Mouse (Mus musculus) monocyte, adult 2 months (primary cell): Measurements from ENCODE around the gene Ap1m2.
"Not testable (repeated sequence)": the region's sequence is repeated elsewhere in the genome, so short reads cannot be mapped to it uniquely, and the experiment has no call there.

ENCODE experiments used
- DNase-seq, 2 experiments: peaks; one replicate each; pipeline ENCODE4 v3.0.0; 2022; ENCODE audit warnings: low spot score in 2 of 2, low read depth in 1 of 2

Ap1m2 gene

GRCm38 (mm10) chr9:21328041-21328440, 15.9 kb upstream of the Ap1m2 start:
- no peak for DNase-seq

DNA sequence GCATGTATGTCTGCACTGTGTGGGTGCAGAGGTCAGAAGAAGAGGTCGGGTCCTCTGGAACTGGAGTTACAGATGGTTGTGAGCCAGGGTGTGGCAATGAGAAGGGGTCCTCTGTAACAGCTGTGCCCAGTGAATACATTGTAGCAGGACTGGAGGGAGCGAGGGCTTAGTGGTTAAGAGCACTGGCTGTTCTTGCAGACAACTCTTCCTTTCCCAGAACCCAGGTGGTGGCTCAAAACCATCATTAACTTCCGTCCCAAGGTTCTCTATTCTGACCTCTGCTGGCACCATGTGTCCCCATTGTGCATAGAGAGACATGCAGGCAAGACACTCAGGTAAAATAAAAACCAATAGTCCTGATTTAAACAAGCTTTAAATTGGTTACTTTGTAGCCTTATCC, 15.4 kb upstream of the Ap1m2 start:
- DNase-seq, result no peak

DNA sequence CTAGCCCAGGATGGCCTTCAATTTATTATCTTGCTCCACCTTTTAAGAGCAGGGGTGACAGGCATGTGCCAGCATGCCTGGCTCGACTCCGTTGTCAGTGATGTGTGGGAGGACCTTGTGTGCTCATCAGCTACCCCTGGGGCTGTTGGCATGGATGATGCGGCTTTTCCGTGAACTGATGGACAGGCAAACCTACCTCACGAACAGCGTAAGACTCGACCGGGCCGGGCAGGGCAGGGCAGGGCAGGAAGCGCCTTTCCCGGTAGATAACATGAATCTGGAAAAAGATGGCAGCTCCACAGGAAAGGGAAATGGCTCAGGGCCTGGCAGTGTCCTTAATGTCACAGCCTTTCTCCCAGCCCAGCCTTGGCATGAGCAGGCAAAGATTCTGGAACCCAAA, 12.1 kb upstream of the Ap1m2 start:
- DNase-seq, result no peak

DNA sequence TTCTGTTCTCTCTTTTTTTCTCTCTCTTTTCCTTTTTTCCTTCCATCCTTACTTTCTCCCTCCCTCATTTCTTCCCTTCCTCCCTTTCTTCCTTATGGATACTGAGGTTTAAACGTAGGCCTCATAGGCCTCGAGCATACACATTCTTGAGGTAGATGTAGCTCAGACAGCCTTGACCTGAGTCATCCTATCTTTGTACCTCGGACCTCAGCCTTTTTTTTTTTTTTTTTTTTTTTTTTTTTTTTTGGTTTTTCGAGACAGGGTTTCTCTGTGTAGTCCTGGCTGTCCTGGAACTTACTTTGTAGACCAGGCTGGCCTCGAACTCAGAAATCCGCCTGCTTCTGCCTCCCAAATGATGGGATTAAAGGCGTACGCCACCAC, 10.8 kb upstream of the Ap1m2 start:
- not testable (repeated sequence) for DNase-seq

DNA sequence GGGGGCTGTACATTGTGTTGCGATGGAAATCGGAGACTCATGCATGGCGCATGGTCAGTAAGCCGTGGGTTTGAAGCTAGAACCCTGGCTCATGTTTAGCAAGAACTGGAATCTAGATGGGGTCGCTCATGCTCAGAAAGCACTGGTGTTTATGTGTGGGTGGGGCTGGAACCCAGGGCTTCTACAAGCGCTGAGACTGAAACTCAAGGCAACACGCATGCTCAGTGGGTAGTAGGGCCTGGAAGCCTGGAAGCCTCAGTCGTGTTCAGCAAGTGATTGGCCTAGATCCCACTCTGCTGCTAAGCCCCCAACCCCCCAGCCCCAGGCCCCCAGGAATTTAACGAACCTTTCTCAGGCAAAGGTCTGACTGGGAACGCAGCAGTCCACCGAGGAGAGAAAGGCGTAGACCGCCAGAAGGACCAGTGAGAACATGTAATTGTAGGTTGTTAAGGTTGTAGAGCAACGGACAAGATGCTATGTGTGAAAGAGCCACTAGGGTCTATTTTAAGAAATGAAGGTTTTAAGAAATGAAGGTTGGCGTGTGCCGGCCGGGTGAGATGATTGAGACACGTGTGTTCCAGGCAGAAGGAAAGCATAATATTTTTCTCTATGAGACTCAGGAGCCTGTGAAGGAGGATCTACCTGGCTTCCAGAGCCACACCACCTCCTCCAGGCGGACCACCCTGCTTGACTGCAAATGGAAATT, 10.2 kb upstream of the Ap1m2 start:
- DNase-seq, result no peak

DNA sequence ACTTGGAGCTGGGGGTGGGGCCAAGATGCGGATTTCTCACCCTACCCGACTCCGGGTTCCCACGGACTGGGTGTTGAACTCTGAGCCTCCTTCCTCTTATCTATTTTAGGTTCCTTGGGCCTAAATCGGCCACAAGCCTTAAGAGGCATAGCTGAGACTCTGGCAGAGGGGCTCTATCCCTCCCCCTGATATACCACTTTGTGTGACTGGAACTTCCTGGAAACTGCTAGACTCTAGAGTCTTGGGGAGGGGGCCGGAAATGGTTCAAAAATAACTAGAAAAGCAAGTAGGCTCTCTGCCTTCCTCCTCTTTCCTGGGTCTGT, 9.3 kb upstream of the Ap1m2 start:
- DNase-seq, result peak; percentile 36 to 71

DNA sequence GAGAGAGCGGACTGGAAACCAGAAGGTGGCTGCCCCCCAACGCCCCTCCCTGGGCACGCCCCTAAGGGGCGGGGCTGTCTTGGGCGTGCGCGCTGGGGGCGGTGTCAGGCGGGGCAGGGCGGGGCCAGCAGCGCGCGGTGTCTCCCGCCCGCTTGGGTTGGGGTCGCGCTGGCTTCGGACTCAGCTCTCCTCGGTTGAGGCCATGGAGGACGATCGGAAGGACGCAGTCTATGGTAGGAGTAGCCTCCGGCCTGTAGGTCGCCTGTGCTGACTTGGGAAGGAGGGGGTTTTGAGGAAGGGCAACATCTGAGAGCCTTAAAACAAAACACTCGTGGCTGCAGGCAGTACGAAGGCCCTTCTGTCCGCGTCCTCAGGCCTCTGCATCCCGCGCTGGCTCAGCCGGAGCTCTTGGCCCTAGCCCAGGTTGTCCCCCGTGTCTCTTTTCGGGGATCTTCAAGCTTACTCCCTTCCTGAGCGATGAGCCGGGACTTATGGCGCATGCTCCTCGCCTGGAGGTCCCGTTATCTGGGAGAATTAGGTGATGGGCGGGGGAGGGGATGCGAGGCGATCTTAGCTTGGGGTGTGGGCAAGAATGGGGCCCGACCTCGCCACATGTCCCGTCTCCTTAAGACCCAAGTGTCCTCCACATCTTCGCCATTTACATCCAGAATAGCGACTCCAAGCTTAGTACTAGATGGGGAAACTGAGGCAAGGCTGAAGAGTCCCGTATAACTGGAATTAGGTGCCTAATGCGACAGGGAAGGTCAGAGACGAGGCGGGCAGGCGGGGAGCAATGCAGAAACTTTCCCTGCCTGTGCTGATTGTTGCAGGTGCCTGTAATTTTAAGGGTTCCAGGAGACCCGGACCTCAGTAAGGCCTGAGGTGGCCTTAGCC, 8.7 kb upstream of the Ap1m2 start, which contains the start of gene Slc44a2:
Gene Slc44a2 (plus strand): TSS at position 80 of the 894 bp plus-strand sequence.
- peak; percentile 52 to 83 for DNase-seq

GRCm38 (mm10) chr9:21320280-21320618, 8.1 kb upstream of the Ap1m2 start:
- DNase-seq, result no peak

GRCm38 (mm10) chr9:21319503-21319902, 7.4 kb upstream of the Ap1m2 start:
- no peak for DNase-seq

GRCm38 (mm10) chr9:21318792-21319191, 6.7 kb upstream of the Ap1m2 start:
- DNase-seq, result no peak

GRCm38 (mm10) chr9:21316696-21317095, 4.6 kb upstream of the Ap1m2 start:
- peak; percentile 34 for DNase-seq

- no peak for DNase-seq
Measured at GRCm38 (mm10) chr9:21315421-21315820, 3.3 kb upstream of the Ap1m2 start.

DNA sequence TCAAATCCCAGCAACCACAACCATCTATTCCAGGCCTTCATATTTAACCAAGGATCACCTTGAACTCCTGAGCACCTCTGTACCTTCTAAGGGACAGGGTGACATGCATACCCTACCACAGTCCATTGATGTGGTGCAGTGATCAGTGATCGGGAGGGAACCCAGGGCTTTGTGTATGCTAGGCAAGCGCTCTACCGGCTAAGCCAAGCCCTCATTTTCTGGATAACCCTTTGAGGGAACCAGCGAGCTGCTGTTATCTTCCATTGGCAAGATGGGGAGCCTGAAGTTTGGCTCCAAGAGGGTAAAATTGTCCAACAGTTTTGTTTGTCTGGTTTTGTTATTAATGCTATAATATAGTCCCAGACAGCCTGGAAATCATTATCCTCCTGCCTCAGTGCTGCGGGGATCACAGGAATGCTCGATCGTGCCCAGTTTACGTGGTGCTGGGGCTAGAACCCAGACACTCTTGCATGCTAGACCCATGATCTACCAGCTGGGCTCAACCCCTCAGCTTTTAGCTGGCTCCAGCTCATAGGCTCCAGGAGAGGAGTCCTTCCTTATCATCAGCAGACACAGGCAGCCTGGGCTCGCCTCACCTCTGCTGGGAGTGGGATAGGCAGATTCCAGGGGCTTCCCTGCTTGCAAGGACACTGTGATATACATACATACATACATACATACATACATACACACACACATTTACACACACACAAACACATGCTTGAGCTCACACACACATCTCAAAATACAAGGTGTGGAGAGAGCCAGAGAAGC, 2.4 kb upstream of the Ap1m2 start:
- no peak for DNase-seq

GRCm38 (mm10) chr9:21313394-21313793, 1.3 kb upstream of the Ap1m2 start:
- peak; percentile 72 to 81 for DNase-seq

- no peak for DNase-seq
Measured at GRCm38 (mm10) chr9:21311695-21312094, 442 bp downstream of the Ap1m2 start.

DNA sequence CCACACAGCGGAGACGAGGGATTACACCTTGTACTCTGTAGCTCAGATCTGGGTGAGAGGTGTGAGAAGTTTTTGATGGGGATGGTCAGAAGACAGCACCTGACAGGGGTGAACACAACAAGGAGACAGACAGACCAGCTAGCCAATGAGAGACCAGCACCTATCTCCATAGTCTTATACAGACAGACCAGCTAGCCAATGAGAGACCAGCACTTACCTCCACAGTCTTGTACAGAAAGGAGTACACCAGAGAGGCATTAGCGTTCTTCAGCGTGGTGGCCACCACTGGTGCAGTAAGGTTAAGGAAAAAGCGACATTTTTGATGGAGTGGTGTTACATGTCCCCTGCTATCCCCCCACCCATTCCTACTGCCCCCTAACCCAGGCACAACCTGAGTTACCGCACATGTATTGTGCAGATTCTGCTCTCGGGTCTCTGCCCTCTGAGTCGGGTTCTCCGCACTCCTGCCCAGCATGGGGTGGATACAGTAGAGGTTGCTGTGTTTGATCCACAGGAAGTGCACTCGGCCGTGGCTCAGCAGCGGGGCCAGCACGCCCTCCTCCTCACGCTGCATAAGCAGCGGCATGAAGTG, 2.9 kb downstream of the Ap1m2 start:
- DNase-seq, result no peak

GRCm38 (mm10) chr9:21305065-21305464, 7.1 kb downstream of the Ap1m2 start:
- DNase-seq, result no peak

DNA sequence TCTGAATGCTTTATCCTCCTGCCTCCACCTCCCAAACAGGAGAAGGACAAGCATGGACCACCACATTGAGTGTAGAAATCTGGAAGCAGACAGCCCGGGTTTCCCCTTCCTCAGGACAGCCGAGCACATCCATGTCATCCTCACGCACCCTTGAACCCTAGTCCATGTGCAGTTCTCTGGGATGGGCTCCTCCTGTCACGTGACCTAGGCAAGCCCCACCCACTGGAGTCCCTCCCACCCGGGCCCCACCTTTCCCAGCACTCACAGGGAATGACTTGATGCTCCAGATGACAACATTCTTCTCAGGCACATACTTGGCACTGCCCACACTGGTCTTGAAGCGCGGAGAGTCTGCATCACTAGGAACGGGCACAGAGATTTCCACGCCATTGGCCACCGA, 13.1 kb downstream of the Ap1m2 start:
- no peak for DNase-seq

- DNase-seq, result no peak
Measured at GRCm38 (mm10) chr9:21292271-21292670, 19.9 kb downstream of the Ap1m2 start.

DNA sequence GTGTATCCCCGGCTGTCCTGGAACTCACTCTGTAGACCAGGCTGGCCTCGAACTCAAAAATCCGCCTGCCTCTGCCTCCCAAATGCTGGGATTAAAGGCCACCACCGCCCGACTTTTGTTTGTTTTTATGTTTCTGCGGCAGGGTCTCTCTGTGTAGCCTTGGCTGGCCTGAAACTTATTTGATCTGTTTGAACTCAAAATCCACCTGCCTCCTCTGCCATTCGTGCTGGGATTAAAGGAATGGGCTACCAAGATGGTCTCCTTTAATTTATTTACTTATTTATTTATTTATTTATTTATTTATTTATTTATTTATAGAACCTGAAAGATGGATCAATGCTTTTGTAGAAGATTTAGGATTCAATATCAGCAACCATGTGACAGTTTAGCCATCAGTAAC, 20.3 kb downstream of the Ap1m2 start:
- not testable (repeated sequence) for DNase-seq

DNA sequence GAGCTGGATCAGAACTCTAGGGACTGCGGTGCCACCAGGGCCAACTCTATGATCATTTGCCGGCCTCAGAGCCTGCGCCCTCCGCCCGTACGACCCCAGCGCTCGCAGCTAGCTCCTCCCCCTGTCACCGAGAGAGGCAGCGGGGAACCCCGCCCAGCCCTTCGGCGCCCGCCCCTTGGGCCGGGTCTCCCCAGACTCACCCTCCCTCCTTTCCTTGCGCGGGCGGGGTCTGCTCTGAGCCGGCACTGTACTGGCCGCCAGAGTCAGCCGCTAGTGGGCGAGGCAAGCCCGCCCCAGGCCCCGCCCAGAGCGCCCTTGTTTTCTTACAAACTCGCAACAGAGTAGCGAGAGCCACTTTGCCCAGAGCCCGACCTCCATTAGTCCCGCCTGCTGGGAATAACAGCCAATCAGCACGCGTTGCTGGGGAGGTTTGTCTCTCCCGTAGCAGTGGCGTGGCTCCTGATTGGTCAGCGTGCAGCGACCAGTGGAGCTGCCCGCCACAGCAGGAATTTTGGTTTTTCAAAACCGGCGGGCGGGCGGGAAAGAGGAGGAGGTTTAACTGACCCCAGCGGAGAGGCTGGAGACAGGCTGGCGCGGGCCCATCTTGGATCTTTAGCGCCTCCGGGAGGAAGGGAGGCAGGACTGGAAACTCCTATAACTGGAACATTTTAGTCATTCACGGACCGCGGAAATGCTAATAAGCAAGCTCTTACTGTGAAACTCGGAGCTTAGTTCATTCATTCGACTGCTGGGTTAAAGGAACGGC, 20.9 kb downstream of the Ap1m2 start, which contains the start of gene Cdkn2d:
Gene Cdkn2d (minus strand): TSS at position 386 of the 766 bp plus-strand sequence.
- peak; percentile 100 for DNase-seq
